Mouse (Mus musculus): ENCODE results near the gene Abca4. TPM values are rescaled to one million over a fixed set of nuclear protein-coding genes. Genes with fewer than 3 reads are reported as not detected.

Abca4 gene
- polyA plus RNA-seq, 1 experiment from 2014 or later, result 0.70 TPM

DNA sequence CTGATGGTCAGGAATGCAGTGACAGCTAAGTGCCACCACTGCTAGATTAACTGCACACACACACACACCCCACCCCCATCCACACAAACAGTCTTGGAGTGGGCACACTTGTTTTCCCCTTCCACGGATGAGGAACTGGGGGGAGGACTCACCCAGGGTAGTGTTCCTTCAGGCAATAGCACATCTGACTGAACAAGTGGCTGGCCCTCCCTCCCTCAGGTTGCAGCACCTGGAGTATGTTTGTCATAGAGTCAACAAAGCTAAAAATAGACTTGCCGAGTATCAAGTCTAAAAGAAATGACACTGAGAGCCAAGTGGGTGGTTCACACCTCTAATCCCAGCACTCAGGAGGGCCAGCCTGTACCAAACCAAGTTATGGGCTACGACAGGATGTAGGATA, 87.4 kb downstream of the Abca4 start:
- Histone ChIP-seq H3K4me2 (replicated peaks; ENCODE audit: low read depth, low read length) (no peak overlapping the region), H3K27ac (ENCODE audit: low read depth, low read length) (0 out of 2 replicates have a peak overlapping the region, but pooled peaks have one; percentile 3), H3K4me1 (ENCODE audit: control insufficient read depth, insufficient read depth, low read length) (0 out of 2 replicates have a peak, but pooled peaks cover 7% of the 10 kb centered on the region), H3K9ac (ENCODE audit: low read depth, low read length) (no peak overlapping the region), H3K36me3 (ENCODE audit: control insufficient read depth, insufficient read depth, low read length) (no peaks in the 10 kb centered on the region), H3K9me3 (ENCODE audit: control insufficient read depth, low read length) (no peaks in the 10 kb centered on the region), H3K27me3 (ENCODE audit: control insufficient read depth, insufficient read depth, low read length) (no peaks in the 10 kb centered on the region), H3K4me3 (ENCODE audit: low read length) (no peak overlapping the region)
- peak; percentile 56 for ATAC-seq (ENCODE audit: low FRiP score, low TSS enrichment)
- 46% methylated on average over 3 of the region's 3 CpGs for WGBS

- no peaks in the 10 kb centered on the region for H3K36me3 ChIP-seq (ENCODE audit: control insufficient read depth, insufficient read depth, low read length)
- H3K9me3 ChIP-seq (ENCODE audit: control insufficient read depth, low read length), result no peaks in the 10 kb centered on the region
- ATAC-seq (ENCODE audit: low FRiP score, low TSS enrichment), result no peak
- H3K4me2 ChIP-seq (replicated peaks; ENCODE audit: low read depth, low read length), result no peak overlapping the region
- no peak overlapping the region for H3K9ac ChIP-seq (ENCODE audit: low read depth, low read length)
- 0 out of 2 replicates have a peak, but pooled peaks cover 7% of the 10 kb centered on the region for H3K4me1 ChIP-seq (ENCODE audit: control insufficient read depth, insufficient read depth, low read length)
- no peak overlapping the region for H3K27ac ChIP-seq (ENCODE audit: low read depth, low read length)
- no peak overlapping the region for H3K4me3 ChIP-seq (ENCODE audit: low read length)
- 61% methylated on average over 5 of the region's 5 CpGs for WGBS
- no peaks in the 10 kb centered on the region for H3K27me3 ChIP-seq (ENCODE audit: control insufficient read depth, insufficient read depth, low read length)
These were observed 89.0 kb downstream of the Abca4 start for GRCm38 (mm10) chr3:122133255-122133654.

GRCm38 (mm10) chr3:122133840-122134239, 89.6 kb downstream of the Abca4 start:
- no peak overlapping the region for H3K27ac ChIP-seq (ENCODE audit: low read depth, low read length)
- H3K27me3 ChIP-seq (ENCODE audit: control insufficient read depth, insufficient read depth, low read length), result no peaks in the 10 kb centered on the region
- H3K36me3 ChIP-seq (ENCODE audit: control insufficient read depth, insufficient read depth, low read length), result no peaks in the 10 kb centered on the region
- H3K9me3 ChIP-seq (ENCODE audit: control insufficient read depth, low read length), result no peaks in the 10 kb centered on the region
- H3K4me3 ChIP-seq (ENCODE audit: low read length), result no peak overlapping the region
- H3K9ac ChIP-seq (ENCODE audit: low read depth, low read length), result no peak overlapping the region
- ATAC-seq (ENCODE audit: low FRiP score, low TSS enrichment), result no peak
- 78% methylated on average over 6 of the region's 6 CpGs for WGBS
- H3K4me2 ChIP-seq (replicated peaks; ENCODE audit: low read depth, low read length), result no peak overlapping the region
- 0 out of 2 replicates have a peak, but pooled peaks cover 7% of the 10 kb centered on the region for H3K4me1 ChIP-seq (ENCODE audit: control insufficient read depth, insufficient read depth, low read length)

DNA sequence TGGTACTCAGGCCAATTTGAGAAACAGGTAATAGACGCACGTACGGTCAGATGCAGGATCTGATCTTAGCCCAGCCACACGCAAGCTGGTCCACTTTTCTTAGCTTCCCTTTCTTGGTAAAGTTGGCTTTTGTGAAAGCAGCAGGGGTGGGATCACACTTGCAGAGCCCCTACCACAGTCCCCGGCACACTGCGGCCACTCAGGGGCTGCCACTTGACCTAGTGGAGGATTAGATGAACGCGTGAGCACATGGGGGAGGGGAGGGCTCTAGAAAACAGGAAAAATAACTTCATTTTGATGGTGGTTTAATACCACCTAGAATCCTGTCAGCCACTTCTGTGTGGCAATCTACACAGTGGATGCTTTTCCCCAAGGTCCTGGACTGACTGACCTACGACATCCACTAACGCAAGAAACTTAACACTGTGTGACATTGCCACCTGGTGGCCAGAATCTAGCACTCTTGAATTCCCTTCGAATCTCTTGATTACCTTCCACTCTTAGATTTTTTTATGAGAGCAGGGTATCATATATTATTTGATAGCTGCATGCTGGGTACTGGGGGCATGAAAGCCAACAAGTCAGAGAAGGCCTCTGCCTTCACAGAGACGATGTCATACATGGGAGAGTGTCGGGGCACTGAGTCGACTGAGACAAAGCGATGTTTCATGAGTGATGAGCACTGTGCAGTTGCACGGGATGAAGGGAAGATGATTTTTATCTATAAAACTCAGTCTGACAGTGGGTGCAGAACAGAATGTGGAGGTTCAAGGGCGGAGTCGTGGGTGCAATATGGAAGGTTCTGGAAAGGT, 96.6 kb downstream of the Abca4 start:
- ATAC-seq (ENCODE audit: low FRiP score, low TSS enrichment), result peak; percentile 69; the same call in 1 of the 2 replicates
- no peaks in the 10 kb centered on the region for H3K9me3 ChIP-seq (ENCODE audit: control insufficient read depth, low read length)
- WGBS, result 69% methylated on average over 18 of the region's 18 CpGs

DNA sequence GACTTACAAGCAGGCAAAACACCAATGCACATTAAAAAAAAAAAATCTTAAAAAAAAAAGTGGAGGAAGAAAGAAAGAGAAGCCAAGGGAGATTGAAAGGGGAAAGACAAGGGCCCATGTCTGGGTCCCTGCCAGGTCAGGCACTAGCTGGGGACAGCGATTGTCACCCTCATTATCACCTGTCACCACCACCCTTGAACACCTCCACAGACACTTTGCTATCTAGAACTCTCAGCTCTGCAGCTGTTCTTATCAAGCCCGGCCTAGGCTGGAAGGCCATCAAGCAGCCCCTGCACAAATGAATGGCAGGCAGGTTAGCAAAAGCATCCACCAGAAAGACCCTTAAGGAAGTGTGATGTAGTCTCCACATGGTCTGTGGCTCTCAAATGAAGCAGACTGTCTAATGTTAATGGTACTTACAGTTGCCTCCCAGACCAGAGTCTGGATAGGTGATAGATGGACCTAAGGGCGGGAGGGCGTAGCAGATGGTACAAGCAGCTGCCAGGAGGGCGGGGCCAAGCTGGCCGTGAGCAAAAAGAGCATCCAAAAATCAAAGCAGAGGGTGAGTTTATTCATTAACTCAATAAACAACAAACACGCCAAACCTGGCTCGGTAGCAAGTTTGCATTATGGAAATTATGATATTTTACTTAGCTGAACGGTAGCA, 98.1 kb downstream of the Abca4 start:
- Histone ChIP-seq H3K9ac (ENCODE audit: low read depth, low read length) (no peak overlapping the region), H3K4me3 (ENCODE audit: low read length) (no peak overlapping the region), H3K36me3 (ENCODE audit: control insufficient read depth, insufficient read depth, low read length) (no peaks in the 10 kb centered on the region), H3K4me1 (ENCODE audit: control insufficient read depth, insufficient read depth, low read length) (no peaks in the 10 kb centered on the region), H3K27me3 (ENCODE audit: control insufficient read depth, insufficient read depth, low read length) (no peaks in the 10 kb centered on the region), H3K4me2 (replicated peaks; ENCODE audit: low read depth, low read length) (no peak overlapping the region), H3K9me3 (ENCODE audit: control insufficient read depth, low read length) (no peaks in the 10 kb centered on the region), H3K27ac (ENCODE audit: low read depth, low read length) (no peak overlapping the region)
- no peak for ATAC-seq (ENCODE audit: low FRiP score, low TSS enrichment)
- 79% methylated on average over 9 of the region's 9 CpGs for WGBS

More for the DNA sequence above, 96.6 kb downstream of the Abca4 start:
- Histone ChIP-seq H3K27me3 (ENCODE audit: control insufficient read depth, insufficient read depth, low read length) (no peaks in the 10 kb centered on the region), H3K27ac (ENCODE audit: low read depth, low read length) (no peak overlapping the region), H3K9ac (ENCODE audit: low read depth, low read length) (no peak overlapping the region), H3K4me3 (ENCODE audit: low read length) (no peak overlapping the region), H3K4me1 (ENCODE audit: control insufficient read depth, insufficient read depth, low read length) (no peaks in the 10 kb centered on the region), H3K4me2 (replicated peaks; ENCODE audit: low read depth, low read length) (no peak overlapping the region), H3K36me3 (ENCODE audit: control insufficient read depth, insufficient read depth, low read length) (no peaks in the 10 kb centered on the region)

GRCm38 (mm10) chr3:122143432-122143831, 99.2 kb downstream of the Abca4 start:
- no peak overlapping the region for H3K4me3 ChIP-seq (ENCODE audit: low read length)
- no peaks in the 10 kb centered on the region for H3K4me1 ChIP-seq (ENCODE audit: control insufficient read depth, insufficient read depth, low read length)
- ATAC-seq (ENCODE audit: low FRiP score, low TSS enrichment), result no peak
- no peaks in the 10 kb centered on the region for H3K9me3 ChIP-seq (ENCODE audit: control insufficient read depth, low read length)
- no peak overlapping the region for H3K27ac ChIP-seq (ENCODE audit: low read depth, low read length)
- 78% methylated on average over 3 of the region's 3 CpGs for WGBS
- no peaks in the 10 kb centered on the region for H3K27me3 ChIP-seq (ENCODE audit: control insufficient read depth, insufficient read depth, low read length)
- no peaks in the 10 kb centered on the region for H3K36me3 ChIP-seq (ENCODE audit: control insufficient read depth, insufficient read depth, low read length)
- no peak overlapping the region for H3K4me2 ChIP-seq (replicated peaks; ENCODE audit: low read depth, low read length)
- no peak overlapping the region for H3K9ac ChIP-seq (ENCODE audit: low read depth, low read length)

DNA sequence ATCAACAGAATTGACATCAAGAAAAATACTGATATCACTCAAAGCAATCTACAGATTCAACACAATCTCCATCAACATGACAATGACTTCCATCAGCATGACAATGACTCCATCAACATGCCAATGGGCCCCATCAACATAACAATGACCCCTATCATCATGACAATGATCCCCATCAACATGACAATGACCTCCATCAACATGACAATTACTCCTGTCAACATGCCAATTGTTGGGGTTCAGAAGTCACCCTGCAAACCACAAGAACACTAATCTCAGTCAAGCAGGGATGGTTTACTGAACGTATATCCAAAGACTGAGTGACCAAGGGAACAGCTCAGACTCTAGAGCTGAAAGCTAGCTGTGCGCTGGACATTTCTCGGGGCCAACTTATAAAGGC, 101.2 kb downstream of the Abca4 start:
- Histone ChIP-seq H3K4me2 (replicated peaks; ENCODE audit: low read depth, low read length) (no peak overlapping the region), H3K9ac (ENCODE audit: low read depth, low read length) (no peak overlapping the region), H3K9me3 (ENCODE audit: control insufficient read depth, low read length) (no peaks in the 10 kb centered on the region), H3K4me1 (ENCODE audit: control insufficient read depth, insufficient read depth, low read length) (no peaks in the 10 kb centered on the region), H3K36me3 (ENCODE audit: control insufficient read depth, insufficient read depth, low read length) (no peaks in the 10 kb centered on the region), H3K27me3 (ENCODE audit: control insufficient read depth, insufficient read depth, low read length) (no peaks in the 10 kb centered on the region), H3K27ac (ENCODE audit: low read depth, low read length) (no peak overlapping the region), H3K4me3 (ENCODE audit: low read length) (no peak overlapping the region)
- WGBS, result 90% methylated on average over 3 of the region's 3 CpGs
- ATAC-seq (ENCODE audit: low FRiP score, low TSS enrichment), result no peak

GRCm38 (mm10) chr3:122150836-122151235, 106.6 kb downstream of the Abca4 start:
- WGBS, result 84% methylated on average over 7 of the region's 7 CpGs
- Histone ChIP-seq H3K9me3 (ENCODE audit: control insufficient read depth, low read length) (no peaks in the 10 kb centered on the region), H3K4me2 (replicated peaks; ENCODE audit: low read depth, low read length) (no peak overlapping the region), H3K9ac (ENCODE audit: low read depth, low read length) (no peak overlapping the region), H3K27me3 (ENCODE audit: control insufficient read depth, insufficient read depth, low read length) (no peaks in the 10 kb centered on the region), H3K4me3 (ENCODE audit: low read length) (no peak overlapping the region), H3K4me1 (ENCODE audit: control insufficient read depth, insufficient read depth, low read length) (no peaks in the 10 kb centered on the region), H3K27ac (ENCODE audit: low read depth, low read length) (no peak overlapping the region), H3K36me3 (ENCODE audit: control insufficient read depth, insufficient read depth, low read length) (no peaks in the 10 kb centered on the region)
- ATAC-seq (ENCODE audit: low FRiP score, low TSS enrichment), result no peak

DNA sequence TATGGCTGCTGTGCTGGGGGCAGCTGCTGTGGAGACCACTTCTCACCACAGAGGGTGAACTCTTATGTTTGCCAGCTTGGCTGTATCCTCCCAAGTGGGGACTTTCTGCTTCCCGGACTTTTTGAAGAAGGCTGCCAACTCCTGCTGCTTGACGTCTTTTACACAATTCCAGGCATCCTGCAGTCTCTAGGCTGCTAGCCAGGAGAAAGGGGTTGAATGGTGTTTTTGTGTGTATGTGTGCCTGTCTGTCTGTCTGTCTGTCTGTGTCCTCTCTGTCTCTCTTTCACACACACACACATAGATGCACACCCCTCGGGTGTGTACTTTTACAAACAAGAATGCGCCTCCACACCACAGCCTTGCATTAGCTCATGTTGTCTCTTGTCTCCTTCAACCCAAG, 108.2 kb downstream of the Abca4 start:
- WGBS, result 74% methylated on average over 4 of the region's 4 CpGs
- Histone ChIP-seq H3K27ac (ENCODE audit: low read depth, low read length) (no peak overlapping the region), H3K4me3 (ENCODE audit: low read length) (no peak overlapping the region), H3K27me3 (ENCODE audit: control insufficient read depth, insufficient read depth, low read length) (no peaks in the 10 kb centered on the region), H3K9ac (ENCODE audit: low read depth, low read length) (no peak overlapping the region), H3K4me2 (replicated peaks; ENCODE audit: low read depth, low read length) (no peak overlapping the region), H3K9me3 (ENCODE audit: control insufficient read depth, low read length) (no peaks in the 10 kb centered on the region), H3K4me1 (ENCODE audit: control insufficient read depth, insufficient read depth, low read length) (no peaks in the 10 kb centered on the region), H3K36me3 (ENCODE audit: control insufficient read depth, insufficient read depth, low read length) (no peaks in the 10 kb centered on the region)
- no peak for ATAC-seq (ENCODE audit: low FRiP score, low TSS enrichment)

All from kidney, embryonic 14.5 days (tissue).